Mouse (Mus musculus) stomach, postnatal 0 days (tissue): ENCODE results near the gene Padi4.

Source experiments
- CTCF ChIP-seq: IDR thresholded peaks from 2 replicates; pipeline ENCODE4 v1.5.1; 2016; ENCODE audit warnings: antibody characterized with exemption, low read depth, mild to moderate bottlenecking, moderate library complexity
- EP300 ChIP-seq: optimal IDR thresholded peaks from 2 replicates; pipeline ENCODE3; 2016; ENCODE audit warnings: antibody characterized with exemption

GRCm38 (mm10) chr4:140710781-140711180, 63.3 kb downstream of the Padi4 start:
- no peak for TF ChIP-seq EP300
- no peak for TF ChIP-seq CTCF
